Mouse (Mus musculus): ENCODE data around the gene Osr1.

The Osr1 gene

GRCm38 (mm10) chr12:9569971-9570370 lies at the start of gene Osr1:
Gene Osr1, plus strand, starts transcription at chr12:9570116.
- peak; percentile 90 for DNase-seq (ENCODE audit: low spot score)

GRCm38 (mm10) chr12:9550328-9550727 lies 19.6 kb upstream of the Osr1 start:
- no peak for DNase-seq (ENCODE audit: low spot score)

- DNase-seq (ENCODE audit: low spot score): no peak
These were observed 5.0 kb upstream of the Osr1 start for GRCm38 (mm10) chr12:9564956-9565355.

- no peak for DNase-seq (ENCODE audit: low spot score)
These were observed 630 bp downstream of the Osr1 start for GRCm38 (mm10) chr12:9570496-9570995.

- peak; percentile 47 for DNase-seq (ENCODE audit: low spot score)
These were observed 1.5 kb downstream of the Osr1 start for GRCm38 (mm10) chr12:9571276-9571940.

GRCm38 (mm10) chr12:9572022-9572421 lies 2.1 kb downstream of the Osr1 start:
- no peak for DNase-seq (ENCODE audit: low spot score)

GRCm38 (mm10) chr12:9573682-9574081 lies 3.8 kb downstream of the Osr1 start:
- no peak for DNase-seq (ENCODE audit: low spot score)

- peak; percentile 74 for DNase-seq (ENCODE audit: low spot score)
These were observed 4.4 kb downstream of the Osr1 start for GRCm38 (mm10) chr12:9574244-9574871.

GRCm38 (mm10) chr12:9575158-9576042 lies 5.5 kb downstream of the Osr1 start:
- DNase-seq (ENCODE audit: low spot score): no peak

GRCm38 (mm10) chr12:9576043-9576538 lies 6.2 kb downstream of the Osr1 start:
- peak; percentile 37 for DNase-seq (ENCODE audit: low spot score)

GRCm38 (mm10) chr12:9577610-9578009 lies 7.7 kb downstream of the Osr1 start:
- no peak for DNase-seq (ENCODE audit: low spot score)

- DNase-seq (ENCODE audit: low spot score): no peak
These were observed 8.7 kb downstream of the Osr1 start for GRCm38 (mm10) chr12:9578591-9578990.

GRCm38 (mm10) chr12:9579301-9580030 lies 9.6 kb downstream of the Osr1 start:
- peak; percentile 40 for DNase-seq (ENCODE audit: low spot score)

- DNase-seq (ENCODE audit: low spot score): peak; percentile 62
These were observed 10.4 kb downstream of the Osr1 start for GRCm38 (mm10) chr12:9580041-9580905.

- peak; percentile 53 for DNase-seq (ENCODE audit: low spot score)
These were observed 11.1 kb downstream of the Osr1 start for GRCm38 (mm10) chr12:9581011-9581410.

- peak; percentile 42 for DNase-seq (ENCODE audit: low spot score)
These were observed 11.6 kb downstream of the Osr1 start for GRCm38 (mm10) chr12:9581506-9581905.

GRCm38 (mm10) chr12:9582248-9582995 lies 12.5 kb downstream of the Osr1 start:
- DNase-seq (ENCODE audit: low spot score): peak; percentile 63

- peak; percentile 48 for DNase-seq (ENCODE audit: low spot score)
These were observed 13.5 kb downstream of the Osr1 start for GRCm38 (mm10) chr12:9583380-9583779.

- DNase-seq (ENCODE audit: low spot score): peak; percentile 91
These were observed 14.6 kb downstream of the Osr1 start for GRCm38 (mm10) chr12:9584366-9585084.
